ENCODE assay signal across 9 mouse cellular contexts in genomic region chr12:110187246-110188135, GRCm38 (mm10).
DNase-seq lines count a peak whose midpoint lies in the region; ATAC-seq and TF ChIP-seq lines count a peak whose summit lies in the region.
"Had no signal": no experiment of that assay in that cellular context is flagged by ENCODE, and none has a peak within 500 bp of the region (broad histone marks: within the 10 kb centered on the region; RNA-seq: fewer than 3 reads in every experiment).

No protein-coding gene starts in this region.

- no peak for TF ChIP-seq CTCF in ES-Bruce4 (IDR thresholded peaks at IDR 0.05; ENCODE audit: low read depth, low read length)

- H3K27ac ChIP-seq in ES-Bruce4 (ENCODE audit: insufficient read depth, low read length), result no peak overlapping the region
- peak overlapping the region; percentile 70 for H3K27ac ChIP-seq in hindbrain, embryonic 12.5 days
- H3K27ac ChIP-seq in midbrain, embryonic 11.5 days (ENCODE audit: low read depth, low read length), result peak overlapping the region; percentile 93
- H3K27ac ChIP-seq: macrophage had no signal

- WGBS in hindbrain, embryonic 12.5 days, result under 1% methylated on average over 49 of the region's 49 CpGs
- under 1% methylated on average over 49 of the region's 49 CpGs for WGBS in midbrain, embryonic 11.5 days

- peak; percentile 13 for DNase-seq in WW6 (ENCODE audit: low read depth, low spot score)
- peak; percentile 97 for DNase-seq in midbrain, embryonic 11.5 days (ENCODE audit: low spot score, missing footprints)
- DNase-seq in layer of hippocampus, adult 9-10 months (ENCODE audit: low spot score), result no peak
- DNase-seq in cerebellum, adult 11-12 months, result no peak
- DNase-seq in testis, postnatal 10 days (ENCODE audit: low spot score), result no peak
- DNase-seq: adrenal gland, adult 8-10 months had no signal

- H3K9ac ChIP-seq in ES-Bruce4 (ENCODE audit: low read depth, poor library complexity, severe bottlenecking), result no peak overlapping the region
- peak overlapping the region; percentile 47 for H3K9ac ChIP-seq in hindbrain, embryonic 12.5 days
- H3K9ac ChIP-seq in midbrain, embryonic 11.5 days (ENCODE audit: low read length), result peak overlapping the region; percentile 74

- peaks cover 19% of the 10 kb centered on the region; the same call in 1 of the 2 replicates for H3K27me3 ChIP-seq in ES-Bruce4 (ENCODE audit: control insufficient read depth, insufficient read depth, low read length, poor library complexity, severe bottlenecking)
- peaks cover 64% of the 10 kb centered on the region for H3K27me3 ChIP-seq in hindbrain, embryonic 12.5 days
- peaks cover 22% of the 10 kb centered on the region for H3K27me3 ChIP-seq in midbrain, embryonic 11.5 days (ENCODE audit: control insufficient read depth, insufficient read depth, low read length)

- TF ChIP-seq POLR2A in ES-Bruce4 (IDR thresholded peaks at IDR 0.05; ENCODE audit: insufficient read depth, low read length), result no peak

- peak; percentile 55 for ATAC-seq in hindbrain, embryonic 12.5 days (ENCODE audit: low FRiP score)
- peak; percentile 84 for ATAC-seq in midbrain, embryonic 11.5 days (ENCODE audit: low FRiP score)

- TF ChIP-seq EP300 in ES-Bruce4 (IDR thresholded peaks at IDR 0.05; ENCODE audit: insufficient read depth, low read depth, low read length), result no peak

- no peaks in the 10 kb centered on the region for H3K4me1 ChIP-seq in ES-Bruce4 (ENCODE audit: control insufficient read depth, insufficient read depth, low read length)
- peaks cover 29% of the 10 kb centered on the region for H3K4me1 ChIP-seq in hindbrain, embryonic 12.5 days
- H3K4me1 ChIP-seq in midbrain, embryonic 11.5 days (ENCODE audit: control insufficient read depth, insufficient read depth, low read length), result peaks cover 59% of the 10 kb centered on the region

- no peaks in the 10 kb centered on the region for H3K9me3 ChIP-seq in ES-Bruce4 (replicated peaks; ENCODE audit: control insufficient read depth, insufficient read depth, low read length, poor library complexity, severe bottlenecking)
- no peaks in the 10 kb centered on the region for H3K9me3 ChIP-seq in hindbrain, embryonic 12.5 days (replicated peaks)
- no peaks in the 10 kb centered on the region for H3K9me3 ChIP-seq in midbrain, embryonic 11.5 days (ENCODE audit: control insufficient read depth, low read length)

- peak overlapping the region; percentile 42 for H3K4me3 ChIP-seq in ES-Bruce4 (ENCODE audit: low read depth, low read length)
- H3K4me3 ChIP-seq in hindbrain, embryonic 12.5 days, result peak overlapping the region; percentile 31
- peak overlapping the region; percentile 48 for H3K4me3 ChIP-seq in midbrain, embryonic 11.5 days (ENCODE audit: low read depth, low read length)

- H3K4me2 ChIP-seq in hindbrain, embryonic 12.5 days (replicated peaks), result peak overlapping the region; percentile 54
- H3K4me2 ChIP-seq in midbrain, embryonic 11.5 days, result peak overlapping the region; percentile 65

- no peaks in the 10 kb centered on the region for H3K36me3 ChIP-seq in ES-Bruce4 (ENCODE audit: control insufficient read depth, insufficient read depth, low read length, poor library complexity, severe bottlenecking)
- no peaks in the 10 kb centered on the region for H3K36me3 ChIP-seq in hindbrain, embryonic 12.5 days
- H3K36me3 ChIP-seq in midbrain, embryonic 11.5 days (ENCODE audit: control insufficient read depth, insufficient read depth, low read length), result no peaks in the 10 kb centered on the region

Comparison
In these comparisons a context has a peak if more than half of its experiments do, and no peak if none do; other contexts are left out.
1. DNase-seq: peak in WW6 (single experiment) and midbrain, embryonic 11.5 days (single experiment); none in layer of hippocampus, adult 9-10 months (single experiment), cerebellum, adult 11-12 months (single experiment) and testis, postnatal 10 days (single experiment).
2. Peak in every context shown above with its lines, with median percentiles within 50 percentile points of each other: H3K4me3 ChIP-seq.